Mouse (Mus musculus) forebrain, embryonic 14.5 days (tissue): ENCODE results near the gene Rnf43. TPM values are rescaled to one million over a fixed set of nuclear protein-coding genes. Genes with fewer than 3 reads are reported as not detected.

Experiments
- ATAC-seq: fragments of 200-750 bp; cut with Nextera tagmentation; 2 replicates; pipeline ENCODE4 v1.8.0; 2017; ENCODE audit warnings: mild to moderate bottlenecking, moderate library complexity
- DNase-seq: peaks from one replicate; pipeline ENCODE4 v3.0.0-alpha.2; 2015; ENCODE audit warnings: low spot score
- H3K27ac ChIP-seq: fragments of 300-500 bp; sonication (generic); 2 replicates; pipeline ENCODE4 v1.5.1; 2014; ENCODE audit warnings: low read depth, mild to moderate bottlenecking, control low read depth, low read length, moderate library complexity
- H3K27me3 ChIP-seq: fragments of 300-500 bp; sonication (generic); replicated peaks from 2 replicates; pipeline ENCODE4 v1.6.1; 2014; ENCODE audit warnings: low read length, control low read depth, mixed read lengths; ENCODE audit not compliant: control insufficient read depth, insufficient read depth
- H3K36me3 ChIP-seq: fragments of 300-500 bp; sonication (generic); 2 replicates; pipeline ENCODE4 v1.6.1; 2014; ENCODE audit warnings: low read length, control low read depth; ENCODE audit not compliant: control insufficient read depth, insufficient read depth
- H3K4me1 ChIP-seq: fragments of 300-500 bp; sonication (generic); 2 replicates; pipeline ENCODE4 v1.6.1; 2014; ENCODE audit warnings: antibody characterized with exemption, low read length, control low read depth; ENCODE audit not compliant: control insufficient read depth, insufficient read depth
- H3K4me2 ChIP-seq: fragments of 300-500 bp; sonication (generic); 2 replicates; pipeline ENCODE4 v1.6.1; 2014; ENCODE audit warnings: mild to moderate bottlenecking, control low read depth, low read length
- H3K4me3 ChIP-seq: fragments of 300-500 bp; sonication (generic); 2 replicates; pipeline ENCODE4 v1.5.1; 2014; ENCODE audit warnings: low read depth, low read length, control low read depth
- H3K9ac ChIP-seq: fragments of 300-500 bp; sonication (generic); 2 replicates; pipeline ENCODE4 v1.6.1; 2014; ENCODE audit warnings: mild to moderate bottlenecking, low read length, control low read depth, moderate library complexity
- H3K9me3 ChIP-seq: fragments of 300-500 bp; sonication (generic); replicated peaks from 2 replicates; pipeline ENCODE4 v1.6.1; 2016; ENCODE audit warnings: low read length, control low read depth, mixed read lengths; ENCODE audit not compliant: control insufficient read depth
- WGBS: fragments of 180-500 bp; shearing (Covaris S2); extraction: QIAGEN DNeasy Blood & Tissue Kit; methylation state at CpG from one replicate; pipeline ENCODE4 v1.1.7; 2014; 5-methylcytosine and 5-hydroxymethylcytosine counted together
- polyA plus RNA-seq: library from polyadenylated mRNA; unstranded; fragments of >200 nt; fragmentation: Nextera tagmentation; extraction: Ambion mirVana; gene quantifications from 2 replicates; pipeline ENCODE4 v1.2.1, GENCODE M21; 2014

Rnf43 gene
- polyA plus RNA-seq, 1 experiment from 2014 or later = 0.63 TPM

- no peak overlapping the region for H3K9ac ChIP-seq
- H3K27me3 ChIP-seq = no peaks in the 10 kb centered on the region; the same call in 1 of the 2 replicates
- DNase-seq (no peak), ATAC-seq (no peak)
- WGBS = 80% methylated on average over 4 of the region's 4 CpGs
- H3K4me2 ChIP-seq = no peak overlapping the region
- no peak overlapping the region for H3K27ac ChIP-seq
- H3K4me1 ChIP-seq = peaks cover 4% of the 10 kb centered on the region; the same call in 1 of the 2 replicates
- H3K4me3 ChIP-seq = no peak overlapping the region
- no peaks in the 10 kb centered on the region for H3K36me3 ChIP-seq
- no peaks in the 10 kb centered on the region for H3K9me3 ChIP-seq
Measured at GRCm38 (mm10) chr11:87712188-87712587, 49.7 kb downstream of the Rnf43 start.

GRCm38 (mm10) chr11:87715999-87716398 lies 53.5 kb downstream of the Rnf43 start:
- Histone ChIP-seq H3K9ac (no peak overlapping the region), H3K4me1 (no peaks in the 10 kb centered on the region), H3K4me3 (no peak overlapping the region), H3K36me3 (no peaks in the 10 kb centered on the region), H3K4me2 (no peak overlapping the region), H3K9me3 (no peaks in the 10 kb centered on the region), H3K27me3 (no peaks in the 10 kb centered on the region), H3K27ac (no peak overlapping the region)
- no peak for DNase-seq
- 85% methylated on average over 4 of the region's 4 CpGs for WGBS
- ATAC-seq = no peak

DNA sequence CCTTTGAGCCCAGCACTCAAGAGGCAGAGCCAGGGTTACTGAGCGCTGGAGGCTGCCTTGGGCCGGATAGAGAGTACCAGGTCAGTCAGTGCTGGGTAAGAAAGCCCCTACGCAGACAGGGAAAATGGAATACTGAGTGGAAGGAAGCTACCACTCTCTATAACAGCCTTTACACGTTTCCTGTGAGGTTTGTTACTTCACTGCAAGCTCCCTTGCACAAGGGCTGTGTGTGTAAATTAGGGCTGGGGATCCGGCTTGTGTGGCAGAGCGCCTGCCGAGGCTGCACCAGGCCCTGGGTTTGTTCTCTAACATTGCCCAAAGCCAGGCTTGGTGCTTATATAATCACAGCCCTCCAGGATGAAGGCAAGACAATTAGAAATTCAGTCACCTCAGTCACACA lies 57.0 kb downstream of the Rnf43 start:
- no peak for DNase-seq
- Histone ChIP-seq H3K36me3 (no peaks in the 10 kb centered on the region), H3K9ac (no peak overlapping the region), H3K4me2 (no peak overlapping the region), H3K27ac (no peak overlapping the region), H3K4me3 (no peak overlapping the region), H3K27me3 (no peaks in the 10 kb centered on the region), H3K9me3 (no peaks in the 10 kb centered on the region), H3K4me1 (no peaks in the 10 kb centered on the region)
- ATAC-seq = no peak
- WGBS = 72% methylated on average over 7 of the region's 7 CpGs

DNA sequence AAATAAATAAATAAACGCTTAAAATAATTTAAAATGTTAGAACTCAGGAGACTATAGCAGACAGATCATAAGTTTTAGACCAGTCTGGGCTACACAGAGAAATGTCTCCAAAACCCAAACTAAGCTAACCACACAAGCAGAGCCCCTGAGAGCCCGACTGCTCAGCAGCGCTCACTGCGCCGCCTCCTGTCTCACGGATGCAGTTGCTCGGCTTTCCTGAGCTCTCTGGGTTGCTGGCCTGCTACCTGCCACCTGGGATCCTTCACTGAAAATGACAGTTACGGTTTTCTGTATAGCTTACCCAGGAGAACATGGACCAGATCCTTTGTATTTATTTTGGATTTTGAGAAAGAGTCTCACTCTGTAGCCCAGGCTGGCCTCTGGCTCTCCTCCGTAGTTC lies 57.8 kb downstream of the Rnf43 start:
- Histone ChIP-seq H3K4me1 (no peaks in the 10 kb centered on the region), H3K4me3 (no peak overlapping the region), H3K9me3 (no peaks in the 10 kb centered on the region), H3K4me2 (no peak overlapping the region), H3K27ac (no peak overlapping the region), H3K9ac (no peak overlapping the region), H3K36me3 (no peaks in the 10 kb centered on the region), H3K27me3 (no peaks in the 10 kb centered on the region)
- no peak for DNase-seq
- no peak for ATAC-seq
- WGBS = 47% methylated on average over 9 of the region's 9 CpGs

- no peaks in the 10 kb centered on the region for H3K4me1 ChIP-seq
- ATAC-seq (no peak), DNase-seq (no peak)
- no peak overlapping the region for H3K4me3 ChIP-seq
- 83% methylated on average over 9 of the region's 9 CpGs for WGBS
- no peak overlapping the region for H3K4me2 ChIP-seq
- no peak overlapping the region for H3K27ac ChIP-seq
- no peaks in the 10 kb centered on the region for H3K9me3 ChIP-seq
- H3K27me3 ChIP-seq = no peaks in the 10 kb centered on the region
- no peak overlapping the region for H3K9ac ChIP-seq
- H3K36me3 ChIP-seq = no peaks in the 10 kb centered on the region
Measured at GRCm38 (mm10) chr11:87720839-87721238, 58.3 kb downstream of the Rnf43 start.

GRCm38 (mm10) chr11:87722168-87722567 lies 59.6 kb downstream of the Rnf43 start:
- no peaks in the 10 kb centered on the region for H3K36me3 ChIP-seq
- no peak for ATAC-seq
- H3K4me3 ChIP-seq = no peak overlapping the region

DNA sequence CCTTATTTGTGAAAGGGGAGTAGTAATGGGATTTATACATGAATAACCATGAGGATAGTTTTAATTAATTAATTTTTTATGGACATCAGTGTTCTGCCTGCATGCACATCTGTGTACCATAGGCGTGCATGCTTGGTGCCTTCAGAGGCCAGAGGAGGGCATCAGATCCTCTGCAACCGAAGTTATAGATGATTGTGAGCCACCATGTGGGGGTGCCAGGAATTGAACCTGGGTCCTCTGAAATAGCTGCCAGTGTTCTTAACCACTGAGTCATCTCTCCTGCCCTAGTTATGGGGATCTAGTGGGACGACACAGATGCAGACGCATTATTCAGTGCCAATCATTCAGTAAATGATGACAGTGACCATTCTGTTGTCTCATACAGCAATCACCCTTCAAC lies 60.4 kb downstream of the Rnf43 start:
- 87% methylated on average over 4 of the region's 4 CpGs for WGBS
- Histone ChIP-seq H3K4me3 (no peak overlapping the region), H3K27me3 (no peaks in the 10 kb centered on the region), H3K36me3 (no peaks in the 10 kb centered on the region), H3K4me1 (0 out of 2 replicates have a peak, but pooled peaks cover 2% of the 10 kb centered on the region), H3K9me3 (no peaks in the 10 kb centered on the region), H3K9ac (no peak overlapping the region), H3K27ac (no peak overlapping the region), H3K4me2 (no peak overlapping the region)
- ATAC-seq = no peak
- no peak for DNase-seq

More at GRCm38 (mm10) chr11:87722168-87722567, 59.6 kb downstream of the Rnf43 start:
- H3K4me1 ChIP-seq = 0 out of 2 replicates have a peak, but pooled peaks cover 2% of the 10 kb centered on the region
- H3K4me2 ChIP-seq = no peak overlapping the region
- H3K9me3 ChIP-seq = no peaks in the 10 kb centered on the region
- no peaks in the 10 kb centered on the region for H3K27me3 ChIP-seq
- no peak overlapping the region for H3K9ac ChIP-seq
- WGBS = 75% methylated on average over 3 of the region's 3 CpGs
- DNase-seq = no peak
- H3K27ac ChIP-seq = no peak overlapping the region

GRCm38 (mm10) chr11:87725515-87725914 lies 63.0 kb downstream of the Rnf43 start:
- Histone ChIP-seq H3K27ac (no peak overlapping the region), H3K9me3 (no peaks in the 10 kb centered on the region), H3K9ac (no peak overlapping the region; the same call in 1 of the 2 replicates), H3K4me3 (no peak overlapping the region), H3K27me3 (no peaks in the 10 kb centered on the region), H3K4me2 (no peak overlapping the region), H3K36me3 (no peaks in the 10 kb centered on the region), H3K4me1 (0 out of 2 replicates have a peak, but pooled peaks cover 2% of the 10 kb centered on the region)
- ATAC-seq = no peak
- DNase-seq = no peak

- Histone ChIP-seq H3K36me3 (no peaks in the 10 kb centered on the region), H3K4me2 (no peak overlapping the region), H3K4me3 (no peak overlapping the region), H3K27ac (no peak overlapping the region), H3K4me1 (0 out of 2 replicates have a peak, but pooled peaks cover 2% of the 10 kb centered on the region), H3K9ac (peak overlapping the region; percentile 14; the same call in 1 of the 2 replicates), H3K27me3 (no peaks in the 10 kb centered on the region), H3K9me3 (no peaks in the 10 kb centered on the region)
- ATAC-seq (0 out of 2 replicates have a peak, but pooled peaks have one; percentile 37), DNase-seq (peak; percentile 51)
- 17% methylated on average over 6 of the region's 6 CpGs for WGBS
Measured at GRCm38 (mm10) chr11:87725964-87726562, 63.5 kb downstream of the Rnf43 start.
